Mouse (Mus musculus): ENCODE results near the gene Cryzl2. TPM values are rescaled to one million over a fixed set of nuclear protein-coding genes. Genes with fewer than 3 reads are reported as not detected.

Cryzl2 gene
- total RNA-seq, 2 experiments from 2014 or later, result 49.0 to 49.2 TPM

DNA sequence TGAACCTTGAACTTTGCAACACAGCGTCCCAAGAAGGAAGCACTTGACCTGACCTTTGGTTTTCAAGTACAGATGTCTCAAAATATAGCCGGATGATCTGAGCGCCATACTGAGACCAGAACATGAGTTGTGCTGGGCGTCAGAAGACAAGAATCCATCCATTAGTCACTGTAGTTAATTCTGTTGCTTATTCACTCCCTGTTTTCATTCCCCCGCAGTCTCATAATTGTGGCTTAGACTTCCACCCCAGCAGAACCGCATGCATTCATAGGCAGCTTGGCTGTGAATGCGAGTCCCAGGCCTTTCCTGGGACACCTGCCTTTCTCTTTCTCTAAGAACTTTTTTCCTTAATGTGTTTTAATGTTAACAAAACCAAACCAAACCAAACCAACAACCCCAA is 14.3 kb downstream of the Cryzl2 start:
- no peak for DNase-seq (ENCODE audit: low spot score in 2 of 2)

DNA sequence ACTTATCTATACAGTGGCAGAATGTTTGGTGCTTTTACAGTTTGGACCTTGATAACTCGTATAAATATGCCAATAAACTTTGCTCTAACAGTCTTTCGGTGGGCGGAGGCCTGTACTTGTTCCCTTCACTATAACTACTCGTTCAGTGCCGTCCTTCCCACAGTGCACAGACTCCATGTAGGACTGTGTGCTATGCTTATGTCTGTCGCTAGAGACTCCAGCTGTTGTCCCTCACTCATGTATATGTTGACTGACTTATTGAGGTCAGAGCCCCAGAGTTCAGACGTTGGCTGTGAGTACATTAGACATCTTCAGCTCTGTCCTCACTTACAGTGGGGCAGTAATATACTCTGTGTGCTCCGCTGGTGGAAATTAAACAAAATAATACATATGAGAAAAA is 16.5 kb downstream of the Cryzl2 start:
- DNase-seq (ENCODE audit: low spot score in 2 of 2), result no peak

DNA sequence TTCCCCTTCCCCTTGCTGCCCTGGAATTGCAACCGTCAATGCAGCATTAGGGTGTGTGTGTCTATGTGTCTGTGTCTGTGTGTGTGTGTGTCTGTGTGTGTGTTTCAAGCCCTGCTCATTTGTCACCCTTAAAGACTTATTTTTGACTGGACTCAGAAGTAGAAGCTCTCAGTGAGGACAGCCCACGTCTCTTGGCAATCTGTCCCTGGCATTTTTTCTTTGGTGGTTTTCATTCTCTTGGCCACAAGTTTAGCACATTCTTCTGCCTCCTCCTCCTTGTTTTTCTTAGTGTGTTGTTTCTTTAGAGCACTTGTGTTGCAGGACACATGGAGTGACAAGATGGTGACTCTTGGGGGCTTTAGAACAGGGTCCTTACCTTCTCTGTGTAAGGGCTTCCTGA is 17.9 kb downstream of the Cryzl2 start:
- DNase-seq (ENCODE audit: low spot score in 2 of 2), result no peak

DNA sequence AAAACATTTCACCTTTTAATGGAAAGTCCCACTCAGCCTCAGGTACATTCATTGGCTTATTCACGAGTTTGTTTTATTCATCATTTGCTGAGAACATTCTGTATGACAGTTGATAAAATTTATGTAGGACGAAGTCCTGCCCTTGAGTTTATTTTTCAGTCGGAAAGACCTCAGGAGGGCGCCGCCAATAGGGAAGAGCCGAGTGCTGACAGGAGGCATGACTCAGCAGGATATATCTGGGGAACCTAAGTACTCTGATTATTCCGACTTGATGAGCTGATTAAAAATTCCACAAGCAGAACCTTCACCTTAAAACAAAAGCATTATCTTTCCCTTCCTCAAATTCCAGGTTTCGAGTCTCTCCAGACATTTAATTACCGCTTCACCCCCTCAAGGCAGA is 21.7 kb downstream of the Cryzl2 start:
- no peak for DNase-seq (ENCODE audit: low spot score in 2 of 2)

DNA sequence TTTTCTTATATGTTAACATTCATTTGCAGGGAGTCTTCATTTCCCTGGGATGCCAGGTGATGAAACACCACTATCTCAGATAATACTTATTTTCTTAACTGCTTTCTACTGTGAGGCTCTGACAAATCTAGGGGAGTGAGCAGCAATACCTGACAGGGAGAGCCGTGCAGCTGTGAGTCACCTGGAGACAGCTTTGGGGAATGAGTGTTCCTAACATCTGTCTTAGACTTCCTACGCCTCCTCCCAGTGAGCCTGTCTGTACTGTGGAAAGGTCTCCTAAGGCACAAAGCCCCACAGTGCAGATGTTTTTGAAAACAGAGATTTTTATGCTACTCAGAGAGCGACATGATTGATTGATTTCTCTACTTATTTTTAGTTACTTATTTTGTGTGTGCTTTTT is 22.5 kb downstream of the Cryzl2 start:
- DNase-seq (ENCODE audit: low spot score in 2 of 2), result no peak

DNA sequence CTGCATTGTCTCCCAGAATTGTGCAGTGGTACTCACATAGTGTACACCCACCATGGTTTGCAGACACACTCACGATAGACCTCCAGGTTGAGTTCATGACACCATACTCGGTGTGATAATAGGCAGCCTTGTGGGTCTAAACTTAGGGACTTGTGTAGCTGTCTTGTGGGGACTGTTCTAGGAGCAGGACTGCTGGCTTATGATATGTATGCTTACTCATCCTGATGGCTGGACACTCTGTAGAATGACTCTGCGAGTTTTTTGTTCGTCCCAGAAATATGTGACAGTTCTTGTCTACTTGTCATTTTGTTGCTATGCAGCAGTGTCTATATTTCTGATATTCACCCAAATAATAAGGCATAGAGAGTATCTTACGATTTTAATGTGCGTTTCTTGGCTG is 23.3 kb downstream of the Cryzl2 start:
- DNase-seq (ENCODE audit: low spot score in 2 of 2), result no peak

DNA sequence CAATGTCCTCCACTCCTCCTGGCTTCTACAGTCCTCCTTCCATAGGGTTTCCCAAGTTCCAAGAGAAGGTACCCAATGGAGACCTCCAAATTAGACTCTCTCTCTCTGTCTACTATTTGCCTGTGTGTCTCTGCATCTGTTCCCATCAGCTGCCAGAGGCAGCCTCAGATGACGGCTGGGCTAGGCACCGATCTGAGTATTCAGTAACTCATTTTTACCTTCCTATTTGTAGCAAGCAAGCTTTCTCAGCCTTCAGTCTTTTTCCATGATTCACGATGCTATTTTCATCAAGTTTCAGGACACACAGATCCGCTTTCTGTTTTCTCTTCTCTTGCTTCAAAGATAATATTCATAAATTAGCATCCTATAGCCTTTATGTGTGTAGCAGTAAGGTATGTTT is 25.8 kb downstream of the Cryzl2 start:
- no peak for DNase-seq (ENCODE audit: low spot score in 2 of 2)

DNA sequence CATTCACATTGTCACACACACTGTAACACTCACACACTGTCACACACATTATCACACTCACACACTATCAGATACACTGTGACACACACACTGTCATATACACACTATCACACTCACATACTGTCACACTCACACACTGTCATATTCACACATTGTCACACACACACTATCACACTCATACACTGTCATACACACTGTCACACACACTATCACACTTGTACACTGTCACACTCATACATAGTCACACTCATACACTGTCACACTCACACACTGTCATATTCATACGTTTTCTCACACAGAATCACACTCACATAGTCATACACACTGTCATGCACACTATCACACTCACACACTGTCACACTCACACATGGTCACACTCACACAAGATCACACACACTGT is 42.3 kb downstream of the Cryzl2 start:
- DNase-seq (ENCODE audit: low spot score in 2 of 2), result no peak

DNA sequence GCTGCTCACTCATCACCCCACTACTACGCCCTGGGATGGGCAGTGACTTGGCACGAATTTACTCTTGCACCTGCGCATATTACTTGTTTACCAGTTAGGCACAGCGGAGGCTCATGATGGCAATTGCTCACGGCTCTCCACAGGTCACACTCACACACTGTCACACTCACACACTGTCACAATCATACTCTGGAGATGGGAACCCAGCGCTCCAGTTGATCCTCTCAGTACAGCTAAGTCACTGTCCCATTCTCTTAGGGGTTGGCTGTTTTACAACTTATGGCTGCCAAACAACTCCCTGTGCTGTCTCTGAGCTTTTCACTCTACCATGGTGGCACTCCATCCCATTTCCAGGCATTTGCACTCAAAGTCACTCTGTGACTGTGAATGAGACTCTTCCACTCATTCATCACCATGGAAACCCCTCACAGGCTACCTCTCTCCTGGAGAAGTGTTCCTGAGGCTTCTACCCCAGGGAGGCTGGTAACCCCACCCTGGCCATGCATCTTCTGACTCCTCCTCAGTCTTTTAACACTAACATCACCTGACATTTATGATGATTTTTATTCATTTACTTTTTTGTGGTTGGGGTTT is 43.1 kb downstream of the Cryzl2 start:
- DNase-seq (ENCODE audit: low spot score in 2 of 2), result no peak

DNA sequence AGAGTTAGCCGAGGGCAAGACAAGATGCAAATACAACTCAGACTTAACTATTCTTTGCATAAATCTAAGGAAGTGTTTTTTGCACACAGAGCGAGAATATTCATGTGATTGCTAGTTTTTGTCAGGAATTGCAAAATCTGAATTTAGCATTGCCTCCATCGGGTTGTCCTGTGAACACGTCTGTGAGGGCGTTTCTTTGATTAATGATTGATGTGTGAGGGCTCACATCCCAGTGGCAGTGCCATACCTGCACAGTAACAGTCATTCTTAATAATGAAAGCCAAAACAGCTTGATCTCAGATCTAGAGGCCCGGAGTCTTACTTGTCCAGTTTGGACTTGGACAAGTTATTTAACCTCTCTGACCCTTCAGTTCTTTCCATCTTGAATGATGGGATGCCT is 44.7 kb downstream of the Cryzl2 start:
- DNase-seq (ENCODE audit: low spot score in 2 of 2), result no peak

DNA sequence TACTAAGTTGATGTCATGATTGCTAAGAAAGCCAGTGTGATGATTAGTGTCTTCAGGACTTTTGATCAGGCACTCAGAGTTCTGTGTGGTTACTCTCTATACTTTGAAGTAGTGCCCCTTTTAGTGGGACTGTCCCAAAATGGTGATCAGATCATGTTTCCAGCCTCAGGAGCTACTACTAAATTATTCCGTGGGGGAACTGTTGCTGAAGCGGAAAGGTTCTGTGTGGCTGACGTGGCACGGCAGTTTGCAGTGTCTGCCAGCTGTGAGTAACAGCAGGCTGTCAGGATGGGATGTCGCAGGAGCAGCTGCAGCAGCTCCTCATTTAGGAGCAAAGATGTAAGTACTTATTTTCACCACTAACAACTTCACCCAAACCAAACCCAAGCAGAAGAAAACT is 48.1 kb downstream of the Cryzl2 start, which contains the start of gene Sec16b:
Sec16b (plus strand) TSS at position 207 of the 400 bp plus-strand sequence.
- no peak for DNase-seq (ENCODE audit: low spot score in 2 of 2)

DNA sequence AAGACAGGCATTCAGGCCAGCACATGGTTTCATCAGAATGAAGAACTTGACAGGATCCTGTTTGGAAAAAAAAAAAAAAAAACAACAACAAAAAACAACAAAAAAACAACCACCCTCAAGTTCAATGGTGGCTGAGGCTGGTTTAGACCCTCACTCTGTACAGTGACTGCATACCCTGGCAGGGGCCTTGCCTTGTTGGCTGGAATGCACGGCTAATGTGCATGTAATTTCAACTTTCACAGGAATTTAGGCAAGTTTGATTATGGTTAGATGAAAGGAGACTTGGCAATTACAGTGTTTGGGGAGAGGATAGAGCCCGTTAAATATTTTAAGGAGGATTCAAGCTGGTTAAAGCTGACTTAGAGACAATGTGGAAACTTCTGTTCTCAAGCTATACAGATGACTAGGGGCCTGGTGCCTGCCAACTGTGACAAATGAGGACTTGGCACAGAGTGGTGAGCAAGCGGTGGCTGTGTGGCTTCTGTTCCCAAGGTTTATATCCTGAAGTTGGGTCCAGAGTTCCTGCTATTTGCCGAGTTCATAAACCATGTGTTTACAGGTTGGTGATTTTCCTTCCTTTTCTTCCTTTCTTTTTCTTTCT is 48.7 kb downstream of the Cryzl2 start:
- DNase-seq (ENCODE audit: low spot score in 2 of 2), result no peak

DNA sequence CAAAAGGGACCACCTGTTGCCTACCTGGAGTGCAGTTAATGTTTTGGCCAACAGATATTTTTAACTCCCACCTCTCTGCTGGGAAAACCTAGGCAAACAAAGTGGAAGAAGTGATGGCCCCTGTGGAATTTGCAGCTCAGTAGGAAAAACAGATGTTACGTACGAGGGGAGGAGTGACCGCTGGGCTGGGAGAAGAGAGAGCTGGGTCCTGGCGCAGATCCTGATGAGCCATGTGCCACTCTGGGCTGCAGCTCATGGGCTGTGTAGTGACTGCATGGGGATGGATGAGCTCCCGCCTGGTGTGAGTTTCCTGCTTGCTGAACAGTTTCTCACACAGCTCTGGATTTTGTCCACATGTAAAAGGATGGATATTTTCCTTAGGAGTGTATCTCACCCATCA is 49.4 kb downstream of the Cryzl2 start:
- DNase-seq (ENCODE audit: low spot score in 2 of 2), result no peak

DNA sequence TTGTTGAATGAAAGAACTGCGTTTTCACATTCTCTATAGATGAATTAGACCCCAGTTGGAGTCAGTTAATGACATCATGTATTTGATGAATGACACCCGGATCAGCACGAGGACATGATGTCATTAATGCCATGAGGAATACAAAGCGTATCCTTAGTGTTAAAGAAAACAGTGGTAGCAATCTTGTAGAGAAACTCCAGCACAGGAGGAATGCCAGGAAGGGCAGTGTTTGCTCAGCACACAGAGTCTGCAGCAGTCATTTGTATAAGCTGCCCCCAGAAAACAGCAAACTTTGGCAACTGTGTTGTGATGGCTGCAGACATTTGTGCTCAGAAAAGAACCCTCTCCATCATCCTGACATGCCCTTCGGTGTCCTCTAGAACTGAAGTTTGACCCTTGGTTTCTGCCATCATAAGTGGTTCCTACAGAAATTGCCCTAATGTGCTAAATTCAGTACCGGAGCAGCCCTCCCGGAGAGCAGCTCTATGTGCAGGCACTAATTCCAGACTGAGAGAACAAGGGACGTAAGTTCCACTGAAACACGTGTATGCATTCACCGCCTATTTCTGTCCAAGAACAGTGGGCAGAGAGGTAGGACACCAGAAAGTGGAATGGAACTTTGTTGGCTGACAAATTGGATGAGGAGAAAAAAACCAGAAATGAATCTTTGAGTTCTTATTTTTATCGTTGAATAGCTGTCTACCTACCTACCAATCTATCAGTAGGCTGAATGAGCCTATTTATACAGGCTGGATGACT is 54.5 kb downstream of the Cryzl2 start:
- DNase-seq (ENCODE audit: low spot score in 2 of 2), result no peak

DNA sequence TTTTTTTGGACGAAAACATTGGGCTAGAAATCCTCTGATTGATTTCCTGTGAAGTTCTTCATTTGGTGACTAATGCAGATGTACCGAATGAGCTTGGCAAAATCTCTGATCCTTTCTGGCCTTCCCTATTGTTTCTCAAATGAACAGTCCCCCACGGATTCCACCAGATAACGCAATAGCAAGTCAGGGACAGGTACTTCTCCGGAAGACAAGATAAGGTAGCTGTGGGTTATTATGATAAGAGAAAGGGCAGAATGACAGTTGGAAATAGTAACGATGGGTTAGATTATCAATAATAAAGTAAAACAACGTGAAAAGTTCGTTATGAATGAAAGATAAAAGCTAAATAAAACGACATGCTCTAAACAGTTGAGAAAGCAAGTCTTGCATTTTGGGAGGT is 55.2 kb downstream of the Cryzl2 start:
- DNase-seq (ENCODE audit: low spot score in 2 of 2), result no peak

DNA sequence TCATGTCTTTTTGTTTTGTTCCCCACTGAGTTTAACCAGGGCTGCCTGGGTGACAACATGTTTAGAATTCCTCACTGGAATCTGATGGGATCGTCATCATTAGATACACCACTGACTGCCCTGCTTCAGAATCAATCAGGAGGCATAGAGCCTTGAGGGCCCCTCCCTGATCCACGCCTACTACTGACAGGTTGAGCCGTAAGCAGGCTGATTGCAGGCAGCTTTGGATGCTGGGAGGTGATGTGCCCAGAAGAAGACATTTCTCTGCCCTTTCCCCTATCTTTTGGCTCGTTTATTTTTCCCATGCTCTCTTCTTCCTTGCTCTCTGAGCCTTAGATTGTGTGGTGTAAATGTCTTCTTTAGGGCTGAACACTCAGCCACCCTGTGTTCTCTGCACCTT is 55.9 kb downstream of the Cryzl2 start:
- no peak for DNase-seq (ENCODE audit: low spot score in 2 of 2)

DNA sequence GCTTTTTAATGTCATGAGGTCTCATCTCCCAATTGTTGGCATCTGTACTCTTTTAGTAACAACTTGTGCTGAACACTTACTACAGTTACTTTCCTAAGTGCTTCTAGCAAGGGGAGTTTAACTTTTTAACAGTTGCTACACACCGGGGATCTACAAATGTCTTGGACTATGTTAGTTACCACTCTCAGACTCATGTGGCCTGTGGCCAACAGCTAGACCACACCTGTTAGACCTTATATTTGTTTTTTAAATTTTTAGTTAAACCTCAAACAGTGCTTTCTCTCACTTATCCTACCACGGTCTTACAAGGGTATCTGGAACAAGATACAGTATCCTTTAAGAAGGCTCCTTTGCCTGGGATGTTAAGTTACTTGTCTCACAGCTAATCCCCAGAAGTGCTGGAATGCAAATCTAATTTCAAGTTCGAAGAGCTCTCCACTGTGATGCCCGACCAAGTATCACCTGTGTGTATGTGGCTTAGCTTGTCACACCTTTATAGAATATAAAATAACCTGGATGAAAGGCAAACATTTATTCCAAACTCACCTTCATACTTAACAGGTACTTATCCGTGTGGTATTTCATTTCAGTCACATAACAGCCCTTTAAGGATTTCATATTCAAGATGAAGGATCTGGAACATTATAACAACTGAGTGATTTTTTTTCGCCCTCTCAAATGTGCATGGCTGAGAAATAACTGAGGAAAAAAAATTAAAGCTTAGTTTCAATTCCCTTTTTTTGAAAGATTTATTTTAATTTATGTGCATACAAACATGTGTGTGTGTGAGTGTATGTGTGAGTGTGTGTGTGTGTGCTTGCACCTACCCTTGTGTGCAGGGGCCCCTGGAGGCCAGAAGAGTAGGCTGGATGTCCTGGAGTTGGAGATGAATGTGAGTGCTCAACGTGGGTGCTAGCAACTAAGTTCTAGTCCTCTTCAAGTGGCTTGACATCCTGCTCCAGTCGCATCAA is 58.7 kb downstream of the Cryzl2 start:
- DNase-seq (ENCODE audit: low spot score in 2 of 2), result no peak

DNA sequence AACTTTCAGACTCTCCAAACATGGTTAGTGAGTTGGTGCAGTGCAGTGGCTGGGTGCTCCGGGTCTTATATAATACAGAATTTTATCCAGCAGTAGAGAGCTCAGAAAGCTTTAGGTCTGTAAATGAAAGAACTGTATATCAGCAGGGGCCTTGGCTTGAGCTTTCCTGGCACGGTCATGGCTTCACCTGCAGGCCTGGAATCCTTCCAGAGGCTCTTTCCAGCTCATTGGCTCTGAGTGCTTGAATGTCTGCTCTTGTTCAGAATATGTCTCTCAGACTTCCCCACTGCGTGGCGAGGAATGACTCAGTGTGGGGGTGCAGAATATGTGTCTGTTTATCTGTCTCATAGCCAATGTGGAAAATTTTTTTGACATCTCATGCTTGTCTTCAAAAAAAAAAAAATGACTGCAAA is 59.7 kb downstream of the Cryzl2 start:
- no peak for DNase-seq (ENCODE audit: low spot score in 2 of 2)

DNA sequence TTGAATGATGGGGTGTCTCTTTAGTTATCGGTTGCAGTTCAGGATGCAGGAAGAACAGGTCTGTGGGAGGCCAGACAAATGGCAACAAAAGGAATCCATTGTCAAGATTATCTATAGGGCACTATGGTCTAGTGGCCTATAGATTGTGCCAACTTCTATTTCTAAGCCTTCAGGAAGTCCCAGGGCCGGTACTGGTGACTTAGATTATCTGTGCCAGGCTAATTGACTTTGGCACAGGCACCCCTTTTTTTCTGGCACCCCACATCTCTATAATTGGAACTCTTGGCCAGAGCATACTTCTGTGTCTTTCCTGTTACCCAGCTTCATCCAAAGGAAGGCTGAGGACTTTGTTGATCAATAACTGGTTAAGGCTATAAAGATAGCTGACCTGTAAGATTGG is 61.0 kb downstream of the Cryzl2 start:
- no peak for DNase-seq (ENCODE audit: low spot score in 2 of 2)

DNA sequence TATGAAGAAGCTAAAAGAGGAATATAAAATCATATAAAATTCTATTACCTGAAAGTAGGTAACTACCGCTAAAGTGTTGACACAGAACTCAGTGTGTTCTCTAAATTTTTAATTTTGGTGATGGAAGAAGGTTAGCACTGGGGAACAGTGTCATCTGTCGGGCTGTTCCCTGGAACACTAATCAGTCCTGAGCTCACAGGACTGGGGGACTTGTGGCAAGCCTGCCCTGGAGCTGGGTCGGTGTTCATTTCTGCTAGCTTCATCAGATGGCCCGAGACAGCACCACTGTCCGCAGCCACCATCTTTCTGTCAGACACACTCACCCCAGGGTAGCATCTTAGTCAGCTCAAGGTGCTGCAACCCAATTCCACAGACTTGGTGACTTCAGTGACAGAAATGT is 63.9 kb downstream of the Cryzl2 start:
- DNase-seq (ENCODE audit: low spot score in 2 of 2), result no peak

DNA sequence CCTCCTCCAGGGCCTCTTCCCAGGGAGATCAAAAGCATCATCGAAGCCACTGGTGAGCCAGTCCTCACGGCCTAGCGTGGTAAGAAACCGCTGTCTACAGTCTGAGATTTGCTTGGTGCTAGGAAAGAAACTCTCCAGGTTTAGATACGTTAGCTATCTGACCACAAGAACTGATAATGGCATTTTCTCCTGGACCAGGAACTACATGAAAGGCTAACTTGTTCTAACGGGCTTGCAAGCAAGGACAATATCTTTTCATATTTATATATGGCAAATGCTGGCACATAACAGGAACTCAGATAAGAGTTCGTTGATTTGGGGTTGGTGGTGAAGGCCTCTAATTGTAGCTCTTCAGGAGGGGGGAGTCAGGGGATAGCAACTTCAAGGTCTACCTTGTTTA is 66.4 kb downstream of the Cryzl2 start:
- DNase-seq (ENCODE audit: low spot score in 2 of 2), result no peak
